Mouse (Mus musculus) lung, postnatal 0 days (tissue): ENCODE results near the gene Endou.
A peak's percentile ranks its signal among the peaks of the same experiment; 100 is the strongest.

Experiments
- CTCF ChIP-seq: IDR thresholded peaks from 2 replicates; pipeline ENCODE4 v1.5.1; 2016; ENCODE audit warnings: antibody characterized with exemption, mild to moderate bottlenecking
- EP300 ChIP-seq: IDR thresholded peaks from 2 replicates; pipeline ENCODE4 v1.6.1; 2016; ENCODE audit warnings: antibody characterized with exemption, mild to moderate bottlenecking, control low read depth

DNA sequence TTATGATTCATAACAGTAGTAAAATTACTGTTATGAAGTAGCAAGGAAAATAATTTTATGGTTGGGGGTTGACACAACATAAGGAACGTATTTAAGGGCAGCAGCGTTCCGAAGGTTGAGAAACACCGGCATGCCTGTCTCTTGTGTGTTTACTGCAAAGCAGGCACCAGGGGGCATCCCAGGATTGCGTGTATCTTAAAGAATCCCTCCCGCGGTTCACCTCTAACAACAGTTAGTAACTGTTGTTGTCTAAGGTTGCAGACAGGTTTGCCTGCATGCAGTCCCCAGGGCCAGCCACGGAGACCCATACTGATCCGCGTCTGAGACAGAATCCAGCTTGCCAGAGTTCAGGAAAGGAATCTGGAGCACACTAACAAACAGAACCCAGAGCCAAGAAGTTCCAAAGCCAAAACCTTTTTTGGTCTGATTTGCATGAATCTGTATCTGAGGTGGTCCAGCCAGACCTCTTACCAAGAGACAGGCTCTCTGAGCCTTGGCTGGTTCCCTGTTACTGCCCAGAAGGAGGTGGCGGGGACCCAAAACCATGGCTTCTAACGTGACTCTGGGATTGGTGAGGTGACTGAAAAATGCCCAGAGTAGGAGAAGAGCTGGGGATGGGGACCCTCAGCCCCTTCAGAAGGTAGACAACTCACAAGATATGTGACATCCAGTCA, 13.1 kb downstream of the Endou start:
- TF ChIP-seq CTCF (peak; percentile 89), EP300 (no peak)
